Mouse (Mus musculus) heart, postnatal 14 days (tissue): ENCODE measurements around the gene Sh3bgrl3. TPM values are rescaled to one million over a fixed set of nuclear protein-coding genes. Genes with fewer than 3 reads are reported as not detected.
A peak's percentile ranks its signal among the peaks of the same experiment; 100 is the strongest.

Source experiments
- DNase-seq, 2 experiments: peaks; one replicate each; pipeline ENCODE4 v3.0.0; 2021 to 2022
- intact Hi-C: fragments of 180-260 bp; cut with DNase I; formaldehyde crosslinking; loops from one replicate; pipeline ENCODE4 v1.15.1; 2025
- total RNA-seq, 2 experiments: library from RNA; stranded (reverse); gene quantifications; 2 replicates each; pipeline ENCODE4 v1.2.3; 2021

Sh3bgrl3 gene
- total RNA-seq, 2 experiments from 2014 or later, result 47.4 to 51.4 TPM

DNA sequence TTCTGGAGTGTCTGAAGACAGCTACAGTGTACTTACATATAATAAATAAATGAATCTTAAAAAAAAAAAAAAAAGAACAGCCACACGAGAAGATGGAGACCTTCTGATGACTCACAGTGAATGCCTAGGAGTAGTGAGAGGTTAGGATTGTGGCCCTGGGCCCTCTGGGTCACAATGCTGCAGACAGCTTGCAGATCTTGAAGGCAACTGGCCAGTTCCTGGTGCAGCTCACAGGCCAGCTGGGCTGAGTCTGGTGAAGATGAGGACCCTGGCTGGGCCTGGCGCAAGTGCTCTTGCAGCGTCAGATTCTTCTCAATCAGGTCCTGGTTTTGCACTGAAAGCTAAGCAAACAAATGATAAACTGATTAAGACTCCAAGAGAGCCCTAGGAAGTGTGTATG lies 3.5 kb upstream of the Sh3bgrl3 start:
- intact Hi-C loops, result no loop called here
- no peak for DNase-seq

DNA sequence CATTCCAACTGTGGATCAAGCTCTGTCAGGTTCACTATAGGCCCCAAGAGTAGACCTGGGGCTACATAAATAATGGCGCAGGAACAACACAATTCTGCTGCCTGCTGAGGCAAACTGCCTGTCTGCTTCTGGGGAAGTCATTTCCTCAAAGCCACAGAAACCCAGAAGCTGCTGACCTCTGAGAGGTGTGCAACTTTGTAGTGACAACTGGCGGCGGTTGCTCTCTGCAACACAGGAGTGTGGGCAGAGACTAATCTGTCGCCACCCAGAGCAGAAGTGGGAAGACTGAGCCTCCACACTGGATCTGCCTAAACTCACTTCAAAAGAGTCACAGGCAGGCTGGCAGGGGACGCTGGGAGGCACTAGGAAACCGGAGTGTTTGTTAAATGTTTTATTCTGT lies 893 bp upstream of the Sh3bgrl3 start:
- DNase-seq, result no peak
- intact Hi-C loops, result no loop called here

DNA sequence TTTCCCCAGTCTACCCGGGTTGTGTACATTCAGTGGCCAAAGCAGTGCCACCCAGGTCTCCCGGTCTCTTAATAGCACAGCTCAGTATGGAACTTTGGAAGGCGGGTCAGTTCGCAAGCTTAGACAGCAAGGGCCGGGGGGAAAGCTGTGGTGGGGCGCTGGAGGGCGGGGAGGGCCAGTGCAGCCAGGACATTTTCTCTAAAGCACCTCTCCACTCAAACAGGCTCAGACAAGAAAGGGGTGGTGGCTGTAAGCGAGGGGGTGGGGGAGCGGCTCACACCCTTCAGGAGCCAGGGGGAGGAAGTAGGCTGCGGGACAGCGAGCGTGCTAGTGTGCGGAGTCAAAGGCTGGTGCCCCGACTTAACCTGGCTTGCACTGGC lies 384 bp upstream of the Sh3bgrl3 start:
- intact Hi-C loops, result no loop called here
- no peak for DNase-seq

DNA sequence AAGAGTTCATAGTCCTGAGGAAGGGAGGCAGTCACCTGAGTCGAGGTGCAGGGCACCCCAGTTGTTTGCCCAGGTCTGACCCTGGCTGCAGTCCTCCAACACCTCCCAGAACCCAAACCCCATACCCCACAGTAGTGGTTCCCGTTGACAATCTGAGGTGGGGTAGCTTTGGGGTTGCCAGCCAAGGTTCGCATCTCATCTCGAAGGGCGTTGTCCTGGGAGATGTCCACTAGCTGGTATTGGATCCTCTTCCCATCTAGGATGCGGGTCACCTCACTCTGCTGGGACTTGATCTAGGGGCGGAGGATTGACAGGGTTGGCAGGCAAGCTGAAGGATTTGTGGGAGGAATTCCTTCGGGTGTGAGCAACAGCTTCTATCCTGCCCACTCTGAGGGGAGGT lies 796 bp downstream of the Sh3bgrl3 start:
- intact Hi-C loops, result no loop called here
- no peak for DNase-seq

DNA sequence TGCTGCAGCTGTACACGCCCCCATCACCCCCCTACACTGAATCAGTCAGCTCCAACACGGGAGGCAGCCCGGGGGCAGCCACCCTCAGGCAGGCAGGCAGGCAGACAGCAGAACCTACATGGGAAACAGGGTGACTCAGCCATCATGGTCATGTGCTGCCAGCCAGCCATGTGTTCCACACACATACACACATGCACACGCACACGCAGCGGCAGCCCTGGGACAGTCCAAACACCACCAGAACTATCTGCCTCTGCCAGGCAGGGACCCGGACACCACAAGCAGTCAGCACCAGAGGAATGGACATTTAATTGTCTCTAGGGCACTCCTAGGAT lies 1.5 kb downstream of the Sh3bgrl3 start:
- no peak for DNase-seq
- intact Hi-C loops, result no loop called here

DNA sequence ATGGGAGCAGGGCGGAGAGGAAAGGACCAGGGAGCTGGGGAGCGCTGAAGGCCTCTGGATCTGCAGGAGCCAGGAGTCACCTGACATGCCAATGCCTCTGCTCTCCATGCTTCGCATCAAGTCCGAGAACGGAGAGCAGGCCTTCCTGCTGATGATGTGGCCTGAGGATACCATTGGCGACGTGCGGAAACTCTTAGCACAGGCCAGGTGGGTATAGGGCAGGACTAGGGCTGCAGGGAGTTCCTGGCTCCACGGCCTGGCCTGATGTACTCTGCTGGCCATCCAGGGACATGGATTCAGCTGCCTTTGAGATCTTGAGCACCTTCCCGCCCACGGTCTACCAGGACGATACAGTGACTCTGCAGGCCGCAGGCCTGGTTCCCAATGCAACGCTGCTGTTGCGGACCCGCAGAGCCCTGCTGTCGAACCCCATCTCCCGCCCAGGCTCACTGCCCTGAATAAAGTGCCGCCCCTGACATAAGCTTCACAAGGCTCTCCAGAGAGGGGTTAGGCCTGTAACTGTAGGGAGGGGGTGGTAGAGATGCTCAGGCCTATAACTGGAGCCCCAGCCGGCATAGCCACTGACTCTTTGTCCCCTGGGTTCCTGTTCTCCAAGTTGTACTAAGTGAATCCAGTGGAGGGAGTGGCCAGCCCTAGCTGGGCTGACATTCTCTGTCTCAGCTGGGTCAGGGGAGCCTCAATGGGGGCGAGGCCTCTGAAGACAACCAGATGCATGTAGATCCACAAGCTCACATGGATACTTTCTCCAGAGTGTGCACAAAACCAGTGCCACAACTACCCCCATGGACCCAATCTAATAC lies 2.1 kb downstream of the Sh3bgrl3 start:
- DNase-seq, result no peak
- intact Hi-C loops, result no loop called here

DNA sequence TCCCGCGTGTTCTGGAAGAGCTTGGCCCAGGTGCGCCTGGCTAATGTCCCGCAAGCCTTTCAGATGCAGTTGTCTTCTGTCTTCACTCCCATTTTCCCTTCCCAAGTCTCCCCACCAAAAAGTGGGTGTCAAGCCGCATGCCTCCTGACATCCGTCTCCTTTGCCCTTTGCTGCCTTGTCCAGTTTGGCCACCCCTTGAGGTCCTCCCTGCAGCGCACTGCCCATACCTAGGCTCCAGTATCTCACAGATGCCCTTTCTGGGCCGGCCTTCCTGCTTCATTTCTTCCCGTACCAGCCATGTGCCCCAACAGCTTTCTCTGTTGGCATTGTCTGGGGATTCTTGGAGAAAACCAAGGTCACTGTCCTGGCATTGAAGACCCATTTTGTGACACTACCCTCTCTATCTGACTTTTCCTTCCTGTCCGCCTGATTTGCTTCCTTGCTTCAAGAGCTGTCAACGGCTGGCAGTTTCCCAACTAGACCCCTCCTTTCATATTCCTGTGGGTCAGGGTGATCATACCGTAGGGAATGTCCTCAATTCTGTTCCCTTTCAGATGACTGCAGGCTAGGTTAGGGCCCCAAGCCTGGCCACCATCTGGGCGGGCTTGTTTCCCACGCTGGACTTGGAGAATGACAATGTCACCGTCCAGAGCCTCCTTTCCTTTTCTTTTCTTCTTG lies 3.1 kb downstream of the Sh3bgrl3 start:
- intact Hi-C loops, result loop anchor here (2.0 kb wide), 1 partner anchor 89 kb away; no protein-coding TSS in a partner anchor
- DNase-seq, result no peak

DNA sequence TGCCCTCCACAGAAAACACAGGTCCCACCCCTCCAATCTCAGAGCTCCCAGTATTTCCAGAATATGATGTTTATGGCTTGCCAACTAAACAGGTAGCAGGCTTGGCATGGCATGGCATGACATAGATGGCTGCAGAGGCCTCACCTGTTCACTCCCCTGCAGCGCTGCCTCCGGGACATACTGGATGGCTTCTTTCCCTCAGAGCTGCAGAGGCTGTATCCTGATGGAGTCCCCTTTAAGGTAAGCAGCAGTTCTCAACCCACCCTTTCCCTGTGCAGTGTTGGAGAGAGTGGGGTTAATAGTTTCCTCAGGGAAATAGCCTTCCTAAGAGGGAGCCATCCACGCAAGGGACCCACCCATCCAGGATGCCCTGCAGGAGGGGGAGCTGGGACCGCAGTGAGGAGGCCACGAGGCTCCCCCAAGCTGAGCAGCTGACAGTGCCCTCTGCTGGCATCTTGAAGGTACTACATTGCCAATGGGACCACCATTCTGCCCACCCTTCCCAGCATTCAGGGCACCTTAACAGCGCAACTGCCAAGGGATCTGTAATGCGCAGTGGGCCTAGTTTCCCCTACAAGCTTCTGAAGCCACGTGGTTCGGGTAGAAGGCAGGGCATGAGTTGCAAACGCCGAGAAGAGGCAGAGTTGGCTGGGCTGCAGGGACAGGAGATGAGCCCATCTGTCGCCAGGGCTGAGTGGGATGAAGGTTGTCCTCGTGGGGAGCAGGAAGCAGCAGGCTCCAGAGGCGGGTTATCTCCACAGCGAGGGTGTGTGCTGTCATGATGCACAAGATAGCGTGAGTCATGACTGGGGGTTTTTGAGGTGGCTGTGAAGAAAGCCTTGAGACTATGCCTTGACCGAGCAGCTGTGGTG lies 4.7 kb downstream of the Sh3bgrl3 start:
- intact Hi-C loops, result loop anchor here (2.0 kb wide), 1 partner anchor 87 kb away; no protein-coding TSS in a partner anchor
- peak; percentile 35 to 54 for DNase-seq

DNA sequence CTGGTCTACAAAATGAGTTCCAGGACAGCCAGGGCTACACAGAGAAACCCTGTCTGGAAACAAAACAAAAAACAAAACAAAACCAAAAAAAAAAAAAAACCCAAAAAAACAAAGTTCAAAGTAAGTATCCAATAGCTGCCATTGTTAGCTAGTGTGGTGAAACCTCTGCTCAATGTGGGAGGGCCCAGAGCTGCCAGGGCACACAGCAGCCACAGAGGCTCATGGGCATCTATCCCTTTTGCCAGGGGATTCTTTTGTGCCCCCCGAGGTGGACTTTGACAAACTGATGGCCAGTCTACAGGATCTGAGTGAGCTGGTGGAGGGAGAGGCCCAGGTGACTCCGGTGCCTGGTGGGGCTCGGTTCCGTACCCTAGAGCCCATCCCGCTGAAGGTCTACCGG lies 5.4 kb downstream of the Sh3bgrl3 start:
- no peak for DNase-seq
- intact Hi-C loops, result no loop called here

DNA sequence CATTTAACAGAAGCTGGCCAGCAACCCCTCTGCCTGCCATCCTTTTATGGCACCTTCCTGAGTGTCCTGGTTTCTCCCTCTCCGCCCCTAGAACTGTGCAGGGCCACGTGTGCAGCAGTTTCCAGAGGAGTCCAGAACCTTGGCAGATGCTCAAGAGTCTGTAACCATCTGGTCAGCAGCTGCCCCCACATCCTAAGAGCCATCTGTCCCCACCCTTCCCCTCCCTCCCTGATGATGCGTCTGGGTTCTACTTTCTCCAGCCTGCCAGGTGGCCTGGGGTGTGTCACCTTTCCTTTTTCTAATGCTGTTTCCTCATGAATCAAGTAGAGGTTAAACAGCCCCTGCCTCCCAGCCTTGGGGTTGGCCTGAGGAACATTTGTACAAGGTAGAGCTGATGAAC lies 6.3 kb downstream of the Sh3bgrl3 start:
- intact Hi-C loops, result no loop called here
- DNase-seq, result peak in 1 of 2 experiments; percentile 42

DNA sequence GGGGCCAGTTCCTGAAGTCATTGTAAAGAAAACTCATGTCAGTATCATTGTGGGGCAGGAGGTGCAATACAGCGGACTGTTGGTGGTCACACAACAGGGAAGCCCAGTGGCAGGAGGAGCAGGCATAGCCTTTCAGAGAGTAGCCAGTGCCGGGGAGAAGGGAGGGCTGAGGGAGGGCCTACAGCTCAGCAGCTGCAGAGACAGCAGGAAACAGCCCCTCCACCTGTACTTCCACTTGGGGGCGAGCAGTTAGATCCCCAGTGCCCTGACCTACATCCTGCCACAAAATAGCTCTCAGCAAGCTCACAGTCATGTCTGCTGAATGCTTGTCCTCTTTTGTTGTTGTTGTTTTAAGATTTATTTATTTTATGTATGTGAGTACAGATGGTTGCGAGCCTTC lies 7.0 kb downstream of the Sh3bgrl3 start:
- intact Hi-C loops, result no loop called here
- DNase-seq, result no peak

DNA sequence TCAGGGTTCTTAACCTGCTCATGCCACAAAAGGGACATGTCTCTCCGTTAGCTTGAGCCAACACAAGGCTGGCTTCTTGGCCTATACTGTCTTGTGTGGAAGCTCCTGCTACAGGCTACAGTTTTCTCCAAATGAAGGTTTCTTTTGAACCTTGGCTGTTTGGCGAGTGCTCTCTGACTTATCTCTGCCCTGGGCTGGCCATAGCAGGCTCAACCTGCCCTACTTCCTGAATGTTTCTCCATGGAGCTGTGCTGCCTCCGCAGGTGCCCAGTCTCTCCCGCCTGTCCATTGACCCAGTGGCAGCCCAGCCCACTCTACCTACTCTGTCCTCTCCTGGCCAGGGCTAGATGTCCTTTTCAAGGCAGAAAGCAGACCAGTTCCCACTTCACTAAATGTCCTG lies 7.7 kb downstream of the Sh3bgrl3 start:
- no peak for DNase-seq
- intact Hi-C loops, result no loop called here

DNA sequence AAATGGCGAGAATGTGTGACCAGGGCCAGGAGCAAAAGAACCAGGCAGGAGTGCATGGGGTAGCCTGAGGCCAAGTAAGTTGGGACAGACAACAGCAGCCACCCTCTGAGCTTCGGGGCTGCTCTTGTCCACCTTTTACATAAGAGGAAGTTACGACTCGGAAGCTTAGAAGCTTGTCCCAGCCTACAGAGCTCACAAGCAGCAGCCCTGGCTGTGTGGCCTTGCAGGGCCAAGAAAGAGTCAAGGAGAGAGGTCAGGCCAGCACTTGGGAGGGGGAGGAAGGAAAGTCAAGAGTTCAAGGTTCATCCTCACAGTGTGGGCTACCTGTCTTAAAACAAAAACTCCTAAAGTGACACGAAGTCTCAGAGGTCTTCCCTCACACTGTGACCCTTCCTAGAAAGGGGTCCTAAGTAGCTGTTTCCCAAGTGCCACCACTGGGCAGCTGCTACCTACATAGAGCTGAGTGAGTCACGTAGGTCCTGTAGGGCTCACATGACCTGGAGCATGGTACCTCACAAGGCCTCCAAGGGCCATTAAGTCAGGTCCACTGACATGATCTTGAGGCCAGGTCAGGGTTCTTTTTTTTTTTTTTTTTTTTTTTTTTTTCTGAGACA lies 8.3 kb downstream of the Sh3bgrl3 start:
- DNase-seq, result no peak
- intact Hi-C loops, result no loop called here

DNA sequence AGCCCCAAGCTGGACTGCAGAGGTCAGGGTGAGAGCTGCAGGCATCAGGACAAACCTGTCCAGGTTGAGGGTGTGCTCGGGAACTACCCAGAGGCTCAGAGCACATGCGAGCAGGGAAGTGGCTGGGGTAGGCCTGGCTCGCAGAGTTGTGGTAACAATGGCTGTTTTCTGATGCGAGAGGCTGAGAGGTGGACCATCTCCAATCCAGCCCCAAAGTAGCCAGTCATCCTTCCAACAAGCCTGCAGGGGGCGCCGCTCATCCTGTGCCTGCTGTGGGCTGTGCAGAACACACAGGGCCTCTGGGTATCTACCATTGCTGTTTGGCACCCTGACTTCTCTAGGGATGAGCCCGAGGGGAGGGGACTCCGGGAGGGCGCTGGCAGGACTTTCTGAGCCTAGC lies 8.9 kb downstream of the Sh3bgrl3 start:
- no peak for DNase-seq
- intact Hi-C loops, result no loop called here

DNA sequence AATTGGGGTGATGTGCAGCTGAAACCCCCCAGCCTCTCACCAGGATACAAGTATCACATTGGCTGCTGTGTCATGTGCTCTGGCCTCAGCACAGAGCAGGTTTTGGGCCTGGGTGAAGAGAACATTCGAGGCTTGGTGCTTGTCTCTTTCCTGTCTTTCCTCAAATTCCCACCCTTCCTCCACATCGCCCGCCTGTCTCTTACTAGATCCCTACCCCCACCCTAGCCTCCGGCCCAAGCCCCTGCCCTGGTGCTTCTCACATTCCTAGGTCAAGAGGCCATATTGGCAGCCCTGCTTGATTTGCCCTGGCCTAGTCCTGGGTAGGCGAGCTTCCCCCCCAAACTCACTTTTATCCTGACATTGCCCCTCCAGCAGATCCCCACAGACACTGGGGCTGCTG lies 9.5 kb downstream of the Sh3bgrl3 start:
- intact Hi-C loops, result no loop called here
- no peak for DNase-seq

DNA sequence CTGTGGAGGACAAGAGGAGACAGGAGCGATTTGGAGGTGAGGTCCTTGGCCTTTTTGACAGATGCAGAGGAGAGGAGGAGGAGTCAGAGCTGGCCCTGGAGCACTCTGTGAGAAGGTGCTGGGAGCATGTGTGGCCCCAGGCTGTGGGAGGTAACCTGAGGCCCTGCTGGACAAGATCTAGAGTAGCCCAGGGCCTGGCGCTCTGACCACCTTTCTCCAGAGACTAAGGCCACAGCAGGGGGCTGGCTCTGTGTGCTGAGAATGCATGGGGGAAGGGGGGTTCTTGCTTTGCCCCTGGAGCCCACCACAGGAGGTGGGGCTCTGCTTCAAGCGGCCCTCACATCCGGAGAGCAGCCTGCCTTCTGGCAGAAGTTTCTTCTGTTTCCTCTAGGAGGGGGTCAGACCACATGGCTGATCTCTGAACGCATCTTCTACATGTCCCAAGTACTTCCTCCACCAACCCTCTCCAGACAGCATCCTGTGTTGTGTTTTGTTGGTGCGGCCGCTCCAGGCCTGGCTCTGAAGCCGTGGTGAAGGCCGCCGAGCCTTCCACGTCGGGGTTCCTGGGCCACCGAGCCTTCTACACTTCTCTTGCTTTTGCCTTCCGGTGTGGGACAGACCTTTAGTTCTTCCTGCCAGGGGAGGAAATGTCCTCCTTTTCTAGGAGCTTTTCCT lies 10.3 kb downstream of the Sh3bgrl3 start:
- DNase-seq, result no peak
- intact Hi-C loops, result no loop called here

DNA sequence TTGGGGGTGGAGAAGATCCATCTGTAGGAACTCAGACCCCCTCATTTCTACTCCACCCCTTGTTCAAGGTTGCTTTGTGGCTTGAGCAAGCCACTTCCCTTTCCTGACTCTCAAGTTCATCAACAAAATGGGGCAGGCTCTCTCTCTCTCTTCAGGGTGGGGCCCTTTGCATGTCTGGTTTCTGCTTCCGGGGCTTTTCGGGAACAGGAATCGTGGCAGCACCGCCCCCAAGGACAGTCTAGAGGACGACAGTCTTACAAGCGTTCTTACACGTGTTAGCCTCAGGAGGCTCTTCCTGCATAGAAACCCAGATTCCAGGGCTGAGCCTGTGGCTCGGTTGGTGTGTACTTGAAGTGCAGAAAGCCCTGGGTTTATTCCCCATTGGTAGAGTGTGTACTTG lies 11.6 kb downstream of the Sh3bgrl3 start:
- no peak for DNase-seq
- intact Hi-C loops, result no loop called here

DNA sequence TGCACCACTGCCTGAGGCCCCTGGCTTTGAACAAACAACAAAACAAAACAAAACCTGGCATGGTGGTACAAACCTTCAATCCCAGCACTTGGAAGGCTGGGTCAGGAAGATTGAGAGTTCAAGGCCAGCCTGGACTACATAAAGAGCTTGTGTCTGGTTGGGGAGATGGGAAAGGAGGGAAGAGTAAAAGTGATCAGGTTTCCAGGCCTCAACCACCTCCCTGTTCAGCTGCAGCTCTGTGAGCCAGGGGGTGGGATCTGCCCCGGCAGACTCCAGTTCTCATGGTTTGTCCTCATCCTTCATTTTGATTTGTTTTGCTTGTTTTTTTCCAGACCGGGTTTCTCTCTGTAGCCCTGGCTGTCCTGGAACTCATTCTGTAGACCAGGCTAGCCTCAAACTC lies 12.1 kb downstream of the Sh3bgrl3 start:
- intact Hi-C loops, result no loop called here
- no peak for DNase-seq

DNA sequence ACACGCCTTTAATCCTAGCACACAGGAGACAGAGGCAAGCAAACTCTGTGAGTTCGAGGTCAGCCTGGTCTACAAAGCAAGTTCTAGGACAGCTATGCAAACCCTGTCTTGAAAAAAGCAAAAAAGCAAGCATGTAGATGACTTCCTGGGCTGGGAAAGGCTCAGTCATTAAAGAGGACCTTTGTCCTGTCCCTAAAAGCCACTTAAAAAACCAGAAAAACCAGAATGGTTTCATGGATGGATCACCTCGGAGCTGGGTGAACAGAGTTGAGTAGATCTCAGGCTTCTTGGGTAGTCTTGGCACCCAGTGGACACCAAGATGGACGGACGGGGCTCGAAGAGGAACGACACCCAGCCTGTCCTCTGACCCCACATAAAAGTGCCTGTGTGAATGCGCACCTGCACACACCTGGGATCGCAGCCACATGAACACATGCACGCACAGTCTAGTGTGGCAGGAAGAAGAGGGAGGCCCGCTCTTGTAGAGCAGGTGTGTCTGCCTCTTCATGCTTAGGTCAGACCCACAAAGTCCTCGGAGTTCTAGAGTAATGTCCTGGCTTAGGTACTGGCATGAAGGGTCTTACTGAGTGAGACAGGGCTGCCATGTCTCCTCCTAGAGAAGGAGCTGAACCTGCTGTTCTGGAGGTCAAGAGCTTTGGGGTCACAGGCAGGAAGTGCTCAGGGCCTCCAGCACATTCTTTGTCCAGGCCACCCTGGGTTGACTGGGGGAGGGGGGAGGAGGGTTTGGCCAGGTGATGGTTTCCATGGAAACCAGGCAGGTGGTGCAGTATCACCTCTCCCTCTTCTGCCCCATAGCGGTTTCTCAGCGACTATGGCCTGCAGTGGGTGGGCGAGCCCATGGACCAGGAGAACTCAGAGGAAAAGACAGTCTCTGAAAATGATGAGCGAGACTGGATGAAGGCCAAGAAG lies 13.1 kb downstream of the Sh3bgrl3 start:
- intact Hi-C loops, result no loop called here
- DNase-seq, result no peak
